Mouse (Mus musculus): ENCODE measurements around the gene Cep63. TPM values are rescaled to one million over a fixed set of nuclear protein-coding genes. Genes with fewer than 3 reads are reported as not detected.

Gene Cep63
- polyA plus RNA-seq, 1 experiment from 2014 or later, result 41.8 TPM

DNA sequence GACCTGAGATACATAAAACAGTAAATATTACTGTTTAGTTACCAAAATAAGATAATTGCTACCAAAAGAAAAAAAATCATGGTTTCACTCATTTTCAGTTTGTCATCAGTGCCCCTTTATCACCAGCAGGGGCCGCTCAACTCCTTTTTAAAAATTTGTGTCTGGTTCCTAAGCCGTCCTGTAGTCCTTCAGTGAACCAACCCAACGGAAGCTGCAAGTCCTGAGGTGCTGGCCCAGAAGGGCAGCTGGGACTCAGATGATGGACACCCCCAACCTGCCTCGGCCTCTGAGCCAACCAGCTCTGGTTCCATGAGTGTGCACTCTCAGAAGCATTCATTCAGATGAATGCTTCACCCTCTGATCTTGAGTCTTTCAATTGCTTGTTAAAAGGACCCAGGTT is 10.2 kb upstream of the Cep63 start:
- peak; percentile 59; the same call in 1 of the 2 replicates for ATAC-seq
- Histone ChIP-seq H3K27ac (ENCODE audit: low read depth, low read length) (no peak overlapping the region), H3K9ac (ENCODE audit: low read length) (no peak overlapping the region)

DNA sequence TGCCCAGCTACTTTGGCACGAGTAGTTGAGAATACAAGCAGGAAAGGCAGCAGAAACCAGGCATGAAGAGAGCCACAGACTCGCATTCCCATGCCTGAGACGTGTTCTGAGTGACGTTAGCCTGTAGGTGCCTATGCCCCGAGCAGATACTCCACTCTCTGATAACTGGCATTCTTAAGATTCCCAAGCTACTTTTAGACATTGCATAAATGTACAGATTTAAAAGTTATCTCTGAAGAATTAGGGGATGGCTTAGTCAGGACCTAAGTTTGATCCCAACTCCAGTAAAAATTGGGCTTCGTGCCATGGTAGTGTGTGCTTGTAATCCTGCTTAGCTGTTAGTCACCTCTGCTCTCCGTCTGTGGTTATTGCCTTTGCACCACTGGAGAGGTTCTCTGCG is 8.1 kb upstream of the Cep63 start:
- no peak for DNase-seq (ENCODE audit: low spot score)
- ATAC-seq, result no peak
- 89% methylated on average over 8 of the region's 8 CpGs for WGBS
- Histone ChIP-seq H3K9ac (ENCODE audit: low read length) (no peak overlapping the region), H3K4me3 (ENCODE audit: low read depth, low read length) (no peak overlapping the region), H3K36me3 (ENCODE audit: control insufficient read depth, insufficient read depth, low read length) (peaks cover 30% of the 10 kb centered on the region), H3K27me3 (replicated peaks; ENCODE audit: control insufficient read depth, insufficient read depth, low read length) (no peaks in the 10 kb centered on the region), H3K4me2 (ENCODE audit: low read length) (no peak overlapping the region), H3K9me3 (replicated peaks; ENCODE audit: control insufficient read depth, low read length) (no peaks in the 10 kb centered on the region), H3K27ac (ENCODE audit: low read depth, low read length) (no peak overlapping the region), H3K4me1 (ENCODE audit: control insufficient read depth, insufficient read depth, low read length) (no peaks in the 10 kb centered on the region)

More for the DNA sequence above, 10.2 kb upstream of the Cep63 start:
- no peak overlapping the region for H3K4me3 ChIP-seq (ENCODE audit: low read depth, low read length)
- peaks cover 21% of the 10 kb centered on the region for H3K36me3 ChIP-seq (ENCODE audit: control insufficient read depth, insufficient read depth, low read length)
- no peaks in the 10 kb centered on the region for H3K9me3 ChIP-seq (replicated peaks; ENCODE audit: control insufficient read depth, low read length)
- no peaks in the 10 kb centered on the region for H3K27me3 ChIP-seq (replicated peaks; ENCODE audit: control insufficient read depth, insufficient read depth, low read length)
- DNase-seq (ENCODE audit: low spot score), result peak; percentile 84
- 5% methylated on average over 4 of the region's 4 CpGs for WGBS
- H3K4me1 ChIP-seq (ENCODE audit: control insufficient read depth, insufficient read depth, low read length), result no peaks in the 10 kb centered on the region
- no peak overlapping the region for H3K4me2 ChIP-seq (ENCODE audit: low read length)

DNA sequence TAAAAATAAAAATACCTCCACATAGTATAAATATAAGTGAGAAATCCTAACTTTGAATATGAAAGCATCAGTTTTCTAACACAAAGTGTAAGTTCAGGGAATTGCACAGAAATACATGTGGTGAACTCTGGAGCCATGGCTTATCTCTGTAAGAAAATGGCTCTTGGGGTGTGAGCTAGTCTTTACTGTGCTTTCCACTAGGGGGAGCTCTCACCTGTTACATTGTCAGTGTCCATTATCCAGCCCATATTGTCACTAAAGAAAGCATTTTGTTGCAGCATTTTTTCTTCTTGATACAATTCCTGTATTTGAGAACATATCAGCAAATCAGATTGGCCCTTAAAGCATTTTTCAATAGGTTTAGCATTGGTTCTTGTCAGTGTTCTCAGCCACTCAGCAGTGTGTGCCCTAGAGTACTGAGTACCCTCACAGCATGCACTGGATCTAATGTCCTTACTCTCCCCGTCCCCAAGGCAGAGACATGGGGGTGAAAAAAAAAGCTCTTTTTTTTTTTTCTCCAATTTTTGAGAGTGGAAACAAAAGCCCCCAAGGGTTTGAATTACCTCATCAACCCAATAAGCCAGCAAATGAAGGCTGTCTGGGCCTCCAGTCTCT is 6.7 kb upstream of the Cep63 start:
- ATAC-seq (peak; percentile 62; the same call in 1 of the 2 replicates), DNase-seq (ENCODE audit: low spot score) (peak; percentile 92)

GRCm38 (mm10) chr9:102632173-102632572 is 5.8 kb upstream of the Cep63 start:
- WGBS, result 90% methylated on average over 4 of the region's 4 CpGs
- ATAC-seq, result no peak
- Histone ChIP-seq H3K36me3 (ENCODE audit: control insufficient read depth, insufficient read depth, low read length) (peaks cover 30% of the 10 kb centered on the region), H3K9me3 (replicated peaks; ENCODE audit: control insufficient read depth, low read length) (no peaks in the 10 kb centered on the region), H3K4me2 (ENCODE audit: low read length) (no peak overlapping the region), H3K27me3 (replicated peaks; ENCODE audit: control insufficient read depth, insufficient read depth, low read length) (no peaks in the 10 kb centered on the region), H3K4me3 (ENCODE audit: low read depth, low read length) (no peak overlapping the region), H3K4me1 (ENCODE audit: control insufficient read depth, insufficient read depth, low read length) (peaks cover 4% of the 10 kb centered on the region), H3K9ac (ENCODE audit: low read length) (no peak overlapping the region), H3K27ac (ENCODE audit: low read depth, low read length) (no peak overlapping the region; the same call in 1 of the 2 replicates)
- no peak for DNase-seq (ENCODE audit: low spot score)

More for the DNA sequence above, 6.7 kb upstream of the Cep63 start:
- no peak overlapping the region for H3K4me2 ChIP-seq (ENCODE audit: low read length)
- no peak overlapping the region for H3K27ac ChIP-seq (ENCODE audit: low read depth, low read length)
- peak overlapping the region; percentile 29; the same call in 1 of the 2 replicates for H3K9ac ChIP-seq (ENCODE audit: low read length)
- H3K4me3 ChIP-seq (ENCODE audit: low read depth, low read length), result no peak overlapping the region
- WGBS, result 38% methylated on average over 1 of the region's 1 CpGs
- peaks cover 30% of the 10 kb centered on the region for H3K36me3 ChIP-seq (ENCODE audit: control insufficient read depth, insufficient read depth, low read length)
- no peaks in the 10 kb centered on the region for H3K4me1 ChIP-seq (ENCODE audit: control insufficient read depth, insufficient read depth, low read length)
- H3K27me3 ChIP-seq (replicated peaks; ENCODE audit: control insufficient read depth, insufficient read depth, low read length), result no peaks in the 10 kb centered on the region
- no peaks in the 10 kb centered on the region for H3K9me3 ChIP-seq (replicated peaks; ENCODE audit: control insufficient read depth, low read length)

DNA sequence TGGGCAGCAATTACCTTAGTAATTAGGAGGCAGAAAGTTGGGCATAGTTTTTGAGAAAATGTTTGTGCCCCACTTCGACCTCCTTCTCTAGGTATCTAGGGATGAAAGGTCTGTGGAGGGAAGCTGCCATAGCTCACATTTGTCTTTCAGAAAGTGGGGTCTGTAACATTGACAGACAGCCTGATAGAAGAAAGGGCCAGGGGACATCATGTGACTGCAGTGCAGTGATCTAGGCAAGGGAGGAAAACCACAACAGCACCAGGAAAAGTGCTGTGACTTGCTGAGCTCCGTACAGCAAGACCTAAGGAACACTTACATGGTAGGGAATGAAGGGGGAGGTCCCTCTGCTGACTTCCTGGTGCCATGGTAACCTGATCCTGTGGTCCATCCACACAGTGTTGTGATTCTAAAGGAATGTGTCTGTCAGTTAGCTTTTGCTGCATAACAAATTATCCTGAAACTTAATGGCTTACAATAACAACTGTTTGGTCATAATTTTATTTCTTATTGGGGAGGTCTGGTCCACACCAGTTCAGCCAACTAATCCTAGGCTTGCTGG is 5.3 kb upstream of the Cep63 start:
- H3K4me3 ChIP-seq (ENCODE audit: low read depth, low read length), result no peak overlapping the region

DNA sequence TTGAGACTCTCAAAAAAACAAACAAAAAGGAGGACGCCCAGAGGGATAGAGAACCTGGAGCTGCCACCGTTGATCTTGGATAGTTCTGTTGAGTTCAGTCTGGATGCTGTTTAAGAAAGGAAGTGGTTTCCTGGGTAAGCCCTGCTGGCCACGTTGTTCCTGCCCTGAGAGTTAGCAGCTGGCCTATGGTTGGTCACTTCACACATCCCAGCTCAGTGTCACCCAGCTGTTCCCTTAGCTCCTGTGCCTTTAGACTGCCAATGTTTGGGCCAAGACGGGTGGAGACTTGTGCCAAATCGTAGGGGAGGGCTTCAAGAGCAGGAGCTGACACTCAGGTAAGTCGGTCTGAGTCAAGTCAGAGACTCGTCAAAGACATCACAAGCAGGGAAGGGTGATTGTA is 2.7 kb upstream of the Cep63 start:
- no peak for ATAC-seq
- Histone ChIP-seq H3K27ac (ENCODE audit: low read depth, low read length) (no peak overlapping the region), H3K4me2 (ENCODE audit: low read length) (no peak overlapping the region)

More for the DNA sequence above, 5.3 kb upstream of the Cep63 start:
- 74% methylated on average over 2 of the region's 2 CpGs for WGBS
- Histone ChIP-seq H3K4me2 (ENCODE audit: low read length) (no peak overlapping the region), H3K27me3 (replicated peaks; ENCODE audit: control insufficient read depth, insufficient read depth, low read length) (no peaks in the 10 kb centered on the region), H3K4me1 (ENCODE audit: control insufficient read depth, insufficient read depth, low read length) (peaks cover 7% of the 10 kb centered on the region), H3K9me3 (replicated peaks; ENCODE audit: control insufficient read depth, low read length) (no peaks in the 10 kb centered on the region), H3K36me3 (ENCODE audit: control insufficient read depth, insufficient read depth, low read length) (peaks cover 30% of the 10 kb centered on the region), H3K9ac (ENCODE audit: low read length) (no peak overlapping the region), H3K27ac (ENCODE audit: low read depth, low read length) (no peak overlapping the region)
- ATAC-seq (no peak), DNase-seq (ENCODE audit: low spot score) (no peak)

GRCm38 (mm10) chr9:102627442-102627841 is 1.1 kb upstream of the Cep63 start:
- Histone ChIP-seq H3K9ac (ENCODE audit: low read length) (peak overlapping the region; percentile 98), H3K4me3 (ENCODE audit: low read depth, low read length) (peak overlapping the region; percentile 80; the same call in 1 of the 2 replicates), H3K4me1 (ENCODE audit: control insufficient read depth, insufficient read depth, low read length) (peaks cover 10% of the 10 kb centered on the region), H3K27ac (ENCODE audit: low read depth, low read length) (no peak overlapping the region), H3K27me3 (replicated peaks; ENCODE audit: control insufficient read depth, insufficient read depth, low read length) (no peaks in the 10 kb centered on the region), H3K36me3 (ENCODE audit: control insufficient read depth, insufficient read depth, low read length) (peaks cover 15% of the 10 kb centered on the region; the same call in 1 of the 2 replicates), H3K4me2 (ENCODE audit: low read length) (peak overlapping the region; percentile 59), H3K9me3 (replicated peaks; ENCODE audit: control insufficient read depth, low read length) (no peaks in the 10 kb centered on the region)
- DNase-seq (ENCODE audit: low spot score) (no peak), ATAC-seq (no peak)
- WGBS, result 85% methylated on average over 7 of the region's 7 CpGs

More for the DNA sequence above, 2.7 kb upstream of the Cep63 start:
- no peaks in the 10 kb centered on the region for H3K9me3 ChIP-seq (replicated peaks; ENCODE audit: control insufficient read depth, low read length)
- H3K27me3 ChIP-seq (replicated peaks; ENCODE audit: control insufficient read depth, insufficient read depth, low read length), result no peaks in the 10 kb centered on the region
- H3K36me3 ChIP-seq (ENCODE audit: control insufficient read depth, insufficient read depth, low read length), result peaks cover 20% of the 10 kb centered on the region
- no peak for DNase-seq (ENCODE audit: low spot score)
- no peak overlapping the region for H3K4me3 ChIP-seq (ENCODE audit: low read depth, low read length)
- H3K4me1 ChIP-seq (ENCODE audit: control insufficient read depth, insufficient read depth, low read length), result peaks cover 10% of the 10 kb centered on the region
- 82% methylated on average over 7 of the region's 7 CpGs for WGBS
- no peak overlapping the region for H3K9ac ChIP-seq (ENCODE audit: low read length)

DNA sequence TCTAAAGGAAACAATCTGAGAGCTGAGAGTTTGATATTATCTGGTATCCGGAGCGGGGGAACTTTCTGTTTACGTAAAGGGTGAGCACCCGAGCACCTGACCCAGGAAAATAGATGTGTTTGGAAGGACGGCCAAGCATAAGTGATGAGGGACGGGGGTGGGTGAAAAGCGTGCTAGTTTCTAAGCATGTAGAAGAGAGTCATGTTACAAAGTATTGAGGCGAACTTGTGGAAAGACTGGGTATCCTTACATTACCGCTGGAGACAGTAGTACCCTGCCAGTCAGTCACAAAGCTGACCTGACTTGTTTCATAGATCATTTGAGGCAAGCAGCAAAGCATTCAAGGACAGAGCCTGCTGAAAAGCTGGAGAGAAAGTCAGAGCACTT is 498 bp upstream of the Cep63 start:
- DNase-seq (ENCODE audit: low spot score) (no peak), ATAC-seq (no peak)
- H3K4me3 ChIP-seq (ENCODE audit: low read depth, low read length), result peak overlapping the region; percentile 80
- peak overlapping the region; percentile 59 for H3K4me2 ChIP-seq (ENCODE audit: low read length)
- no peaks in the 10 kb centered on the region for H3K27me3 ChIP-seq (replicated peaks; ENCODE audit: control insufficient read depth, insufficient read depth, low read length)
- no peaks in the 10 kb centered on the region for H3K9me3 ChIP-seq (replicated peaks; ENCODE audit: control insufficient read depth, low read length)
- peak overlapping the region; percentile 97 for H3K27ac ChIP-seq (ENCODE audit: low read depth, low read length)
- H3K36me3 ChIP-seq (ENCODE audit: control insufficient read depth, insufficient read depth, low read length), result peaks cover 11% of the 10 kb centered on the region; the same call in 1 of the 2 replicates
- 0% methylated on average over 9 of the region's 9 CpGs for WGBS
- peak overlapping the region; percentile 98 for H3K9ac ChIP-seq (ENCODE audit: low read length)
- peaks cover 10% of the 10 kb centered on the region for H3K4me1 ChIP-seq (ENCODE audit: control insufficient read depth, insufficient read depth, low read length)

- peak; percentile 68 for ATAC-seq
- Histone ChIP-seq H3K4me2 (ENCODE audit: low read length) (peak overlapping the region; percentile 73), H3K9ac (ENCODE audit: low read length) (peak overlapping the region; percentile 98), H3K4me3 (ENCODE audit: low read depth, low read length) (peak overlapping the region; percentile 80), H3K36me3 (ENCODE audit: control insufficient read depth, insufficient read depth, low read length) (peaks cover 3% of the 10 kb centered on the region; the same call in 1 of the 2 replicates), H3K4me1 (ENCODE audit: control insufficient read depth, insufficient read depth, low read length) (peaks cover 10% of the 10 kb centered on the region), H3K9me3 (replicated peaks; ENCODE audit: control insufficient read depth, low read length) (no peaks in the 10 kb centered on the region), H3K27me3 (replicated peaks; ENCODE audit: control insufficient read depth, insufficient read depth, low read length) (no peaks in the 10 kb centered on the region), H3K27ac (ENCODE audit: low read depth, low read length) (peak overlapping the region; percentile 97)
- peak; percentile 69 for DNase-seq (ENCODE audit: low spot score)
- under 1% methylated on average over 27 of the region's 27 CpGs for WGBS
These were observed 842 bp downstream of the Cep63 start for GRCm38 (mm10) chr9:102625401-102625982.

Data from forebrain, embryonic 14.5 days (tissue).